Mouse (Mus musculus) lung, postnatal 0 days (tissue): ENCODE measurements around the gene Frmd4a.

Experiments
- CTCF ChIP-seq: IDR thresholded peaks from 2 replicates; pipeline ENCODE4 v1.5.1; 2016; ENCODE audit warnings: antibody characterized with exemption, mild to moderate bottlenecking
- EP300 ChIP-seq: IDR thresholded peaks from 2 replicates; pipeline ENCODE4 v1.6.1; 2016; ENCODE audit warnings: antibody characterized with exemption, mild to moderate bottlenecking, control low read depth

DNA sequence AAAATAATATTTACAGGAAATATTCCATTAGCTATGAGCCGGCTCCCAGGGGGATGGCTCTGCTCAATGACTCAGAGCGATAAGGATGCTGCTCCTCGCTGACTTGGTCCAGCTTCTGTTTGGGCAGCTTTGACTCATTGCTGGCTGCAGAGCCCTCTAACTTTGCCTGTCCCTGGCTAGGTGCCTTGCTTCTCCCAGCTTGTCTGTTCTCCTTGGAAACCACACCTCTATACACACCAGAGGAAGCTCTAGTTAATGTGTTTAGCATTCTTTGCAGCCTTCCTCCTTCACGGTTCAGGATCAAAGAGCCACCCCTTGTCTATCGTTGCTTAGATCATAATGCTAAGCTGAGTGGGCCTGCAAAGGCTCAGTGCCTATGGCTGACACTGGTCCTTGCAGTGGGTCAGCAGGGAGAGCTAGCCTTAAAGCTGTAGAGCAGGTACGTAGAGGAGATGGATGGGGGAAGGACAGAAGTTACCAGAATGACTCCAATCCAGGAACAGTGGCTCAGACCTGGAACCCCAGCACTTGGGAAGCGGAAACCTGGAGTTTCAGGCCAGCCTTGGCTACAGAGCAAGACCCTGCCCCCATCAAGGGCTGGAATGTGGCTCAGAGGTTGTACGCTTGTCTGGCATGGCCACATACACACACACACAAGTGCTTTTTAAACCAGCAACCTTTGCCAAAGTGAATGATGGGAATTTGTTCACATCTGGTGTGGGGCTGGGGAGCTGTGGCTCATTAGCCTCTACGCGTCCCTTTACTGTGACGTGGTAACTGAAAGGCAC lies 525.3 kb downstream of the Frmd4a start:
- TF ChIP-seq CTCF: no peak
- 0 out of 2 replicates have a peak, but pooled peaks have one; percentile 9 for TF ChIP-seq EP300
